Mouse (Mus musculus) liver, postnatal 0 days (tissue): ENCODE results near the gene Lmf1.
A peak's percentile ranks its signal among the peaks of the same experiment; 100 is the strongest.

Source experiments
- CTCF ChIP-seq: sonication (generic); IDR thresholded peaks from 2 replicates; pipeline ENCODE4 v1.5.1; 2016; ENCODE audit warnings: antibody characterized with exemption, low read depth
- EP300 ChIP-seq: IDR thresholded peaks from 2 replicates; pipeline ENCODE4 v1.6.1; 2016; ENCODE audit warnings: antibody characterized with exemption, low read depth, mild to moderate bottlenecking

GRCm38 (mm10) chr17:25578920-25579319, at the start of gene Lmf1:
- TF ChIP-seq CTCF (peak; percentile 49), EP300 (no peak)
